Mouse (Mus musculus): ENCODE measurements at regions not wholly inside any gene's neighbourhood (a gene's known extent, or its start where the extent isn't known, plus 50 kb on each side); places are given as distances from the start of the nearest gene placed in this dataset.

DNA sequence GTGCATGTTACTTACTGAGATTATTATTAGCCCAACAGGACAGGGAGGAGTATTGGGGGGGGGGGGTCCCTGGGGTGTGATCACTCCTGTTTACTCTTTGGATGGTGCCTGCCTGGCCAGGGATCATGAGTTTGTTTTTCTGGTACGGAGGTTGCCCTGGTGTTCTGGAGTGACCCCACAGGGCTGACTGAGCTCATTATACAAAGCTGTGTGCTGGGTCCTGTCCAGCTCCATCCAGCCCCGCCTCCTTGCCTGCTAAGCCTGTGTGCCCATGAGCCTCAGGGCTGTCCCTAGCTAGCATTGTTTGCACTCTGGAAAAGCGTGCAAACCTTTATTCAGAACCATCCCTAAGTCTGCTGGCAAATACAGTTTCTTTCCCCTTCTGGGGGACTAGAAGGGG lies 1335.1 kb upstream of the A1bg start:
- TF ChIP-seq CHD2 (IDR thresholded peaks at IDR 0.05; ENCODE audit: low read depth, low read length) (no peak), MAFK (IDR thresholded peaks at IDR 0.05; ENCODE audit: insufficient read depth, low read depth, low read length) (no peak), HCFC1 (IDR thresholded peaks at IDR 0.05; ENCODE audit: borderline replicate concordance, insufficient read depth, low read length) (no peak), ZNF384 (IDR thresholded peaks at IDR 0.05; ENCODE audit: low read depth, low read length) (no peak), ZC3H11A (IDR thresholded peaks at IDR 0.05; ENCODE audit: borderline replicate concordance, low read depth, low read length) (no peak)

Measured in ES-E14 (cell line).